8 mouse cellular contexts compared by ENCODE assay signal in genomic region chr17:5439831-5440158, GRCm38 (mm10). TPM values are rescaled to one million over a fixed set of nuclear protein-coding genes. Genes with fewer than 3 reads are reported as not detected.
A peak's percentile ranks its signal among the peaks of the same experiment; 100 is the strongest.
DNase-seq lines count a peak whose midpoint lies in the region; ATAC-seq and TF ChIP-seq lines count a peak whose summit lies in the region.

No protein-coding gene starts in this region.

- DNase-seq in layer of hippocampus, adult 2 months (ENCODE audit: low spot score in 2 of 2) = no peak
- no peak for DNase-seq in layer of hippocampus, adult 9-11 months
- DNase-seq in embryonic facial prominence, embryonic 11.5 days (ENCODE audit: low spot score) = no peak
- no peak for DNase-seq in right cerebral cortex, postnatal 14 days
- DNase-seq in lung, postnatal 25 days (ENCODE audit: low spot score) = no peak

- 3% methylated on average over 8 of the region's 8 CpGs for WGBS in embryonic facial prominence, embryonic 11.5 days
- WGBS in intestine, embryonic 15.5 days = 0% methylated on average over 8 of the region's 8 CpGs
- 1% methylated on average over 8 of the region's 8 CpGs for WGBS in neural tube, embryonic 12.5 days

- H3K27me3 ChIP-seq in embryonic facial prominence, embryonic 11.5 days (ENCODE audit: control insufficient read depth, insufficient read depth, low read length) = no peaks in the 10 kb centered on the region
- no peaks in the 10 kb centered on the region for H3K27me3 ChIP-seq in intestine, embryonic 15.5 days (replicated peaks)
- H3K27me3 ChIP-seq in neural tube, embryonic 12.5 days (replicated peaks) = no peaks in the 10 kb centered on the region

- no peaks in the 10 kb centered on the region for H3K4me1 ChIP-seq in embryonic facial prominence, embryonic 11.5 days (ENCODE audit: control insufficient read depth, insufficient read depth, low read length)
- peaks cover 4% of the 10 kb centered on the region for H3K4me1 ChIP-seq in intestine, embryonic 15.5 days (replicated peaks)
- H3K4me1 ChIP-seq in neural tube, embryonic 12.5 days = peaks cover 12% of the 10 kb centered on the region; the same call in 1 of the 2 replicates

- 0 out of 2 replicates have a peak, but pooled peaks have one; percentile 15 for ATAC-seq in embryonic facial prominence, embryonic 11.5 days (replicated peaks; ENCODE audit: insufficient number of reproducible peaks, low FRiP score, low TSS enrichment, low read depth)
- peak; percentile 67 for ATAC-seq in intestine, embryonic 15.5 days
- no peak for ATAC-seq in neural tube, embryonic 12.5 days (ENCODE audit: low FRiP score, low read depth)
- ATAC-seq in monocyte, adult 5-6 weeks (replicated peaks; ENCODE audit: insufficient number of reproducible peaks, low FRiP score, low TSS enrichment, poor library complexity, severe bottlenecking) = no peak

- peak overlapping the region; percentile 69 for H3K4me2 ChIP-seq in embryonic facial prominence, embryonic 11.5 days (ENCODE audit: low read depth, low read length)
- peak overlapping the region; percentile 79 for H3K4me2 ChIP-seq in intestine, embryonic 15.5 days (replicated peaks)
- H3K4me2 ChIP-seq in neural tube, embryonic 12.5 days (replicated peaks) = peak overlapping the region; percentile 74

- H3K27ac ChIP-seq in layer of hippocampus, adult 2 months = peak overlapping the region; percentile 97
- H3K27ac ChIP-seq in embryonic facial prominence, embryonic 11.5 days (replicated peaks; ENCODE audit: low read depth, low read length) = no peak overlapping the region
- H3K27ac ChIP-seq in intestine, embryonic 15.5 days = peak overlapping the region; percentile 85; the same call in 1 of the 2 replicates
- no peak overlapping the region for H3K27ac ChIP-seq in neural tube, embryonic 12.5 days

- no peaks in the 10 kb centered on the region for H3K36me3 ChIP-seq in embryonic facial prominence, embryonic 11.5 days (replicated peaks; ENCODE audit: control insufficient read depth, insufficient read depth, low read depth, low read length)
- no peaks in the 10 kb centered on the region for H3K36me3 ChIP-seq in intestine, embryonic 15.5 days
- 0 out of 2 replicates have a peak, but pooled peaks cover 3% of the 10 kb centered on the region for H3K36me3 ChIP-seq in neural tube, embryonic 12.5 days

- H3K4me3 ChIP-seq in layer of hippocampus, adult 2 months = peak overlapping the region; percentile 88
- H3K4me3 ChIP-seq in embryonic facial prominence, embryonic 11.5 days (ENCODE audit: low read depth, low read length) = peak overlapping the region; percentile 54
- peak overlapping the region; percentile 66 for H3K4me3 ChIP-seq in intestine, embryonic 15.5 days (replicated peaks)
- H3K4me3 ChIP-seq in neural tube, embryonic 12.5 days = peak overlapping the region; percentile 66

- H3K9ac ChIP-seq in embryonic facial prominence, embryonic 11.5 days (replicated peaks; ENCODE audit: low read length) = peak overlapping the region; percentile 87
- peak overlapping the region; percentile 79 for H3K9ac ChIP-seq in intestine, embryonic 15.5 days
- peak overlapping the region; percentile 82 for H3K9ac ChIP-seq in neural tube, embryonic 12.5 days

- no peak for TF ChIP-seq CTCF in layer of hippocampus, adult 2 months (conservative IDR thresholded peaks at IDR 0.05)

- no peaks in the 10 kb centered on the region for H3K9me3 ChIP-seq in embryonic facial prominence, embryonic 11.5 days (replicated peaks; ENCODE audit: control insufficient read depth, low read length)
- no peaks in the 10 kb centered on the region for H3K9me3 ChIP-seq in intestine, embryonic 15.5 days
- H3K9me3 ChIP-seq in neural tube, embryonic 12.5 days = no peaks in the 10 kb centered on the region

RNA-seq across cellular contexts. Expression of gene Tmem242, which starts 0.3 kb away (rescaled TPM):
- 10 to 100 TPM; 75.2 to 77.0 TPM for total RNA-seq in layer of hippocampus, adult 2 months (2021)
- 155 and 160 TPM in 2 replicates for polyA plus RNA-seq in embryonic facial prominence, embryonic 11.5 days (2014; fragmentation: Nextera tagmentation; extraction: Ambion mirVana)
- 114 and 124 TPM in 2 replicates for polyA plus RNA-seq in intestine, embryonic 15.5 days (2015; fragmentation: Nextera tagmentation; extraction: Ambion mirVana)
- polyA plus RNA-seq in neural tube, embryonic 12.5 days (2016; fragmentation: Nextera tagmentation; extraction: Ambion mirVana) = 106 and 123 TPM in 2 replicates
- 28.4 to 31.1 TPM (median 29.9 TPM) in 3 replicates for total RNA-seq in monocyte, adult 5-6 weeks (2017)

RNA-seq across cellular contexts. Expression of gene Ldhal6b, which starts 21.2 kb away (rescaled TPM):
- total RNA-seq in layer of hippocampus, adult 2 months (2021) = 1 to 10 TPM in 1 of 2 experiments, under 1 TPM in 1; 0.81 to 1.3 TPM
- polyA plus RNA-seq in embryonic facial prominence, embryonic 11.5 days (2014; fragmentation: Nextera tagmentation; extraction: Ambion mirVana) = not detected in 2 replicates
- polyA plus RNA-seq in intestine, embryonic 15.5 days (2015; fragmentation: Nextera tagmentation; extraction: Ambion mirVana) = not detected in 2 replicates
- polyA plus RNA-seq in neural tube, embryonic 12.5 days (2016; fragmentation: Nextera tagmentation; extraction: Ambion mirVana) = not detected in 2 replicates
- 0.49 to 0.57 TPM in 2 of 3 replicates, not detected in the other for total RNA-seq in monocyte, adult 5-6 weeks (2017)

RNA-seq across cellular contexts. Expression of gene Zdhhc14, which starts 52.6 kb away (rescaled TPM):
- total RNA-seq in layer of hippocampus, adult 2 months (2021) = 10 to 100 TPM; 40.6 to 48.6 TPM
- polyA plus RNA-seq in embryonic facial prominence, embryonic 11.5 days (2014; fragmentation: Nextera tagmentation; extraction: Ambion mirVana) = 2.0 TPM in 2 replicates
- 2.3 and 2.5 TPM in 2 replicates for polyA plus RNA-seq in intestine, embryonic 15.5 days (2015; fragmentation: Nextera tagmentation; extraction: Ambion mirVana)
- 7.0 and 7.2 TPM in 2 replicates for polyA plus RNA-seq in neural tube, embryonic 12.5 days (2016; fragmentation: Nextera tagmentation; extraction: Ambion mirVana)
- 0.57 to 1.3 TPM (median 1.3 TPM) in 3 replicates for total RNA-seq in monocyte, adult 5-6 weeks (2017)

Comparison
In these comparisons a context has a peak if more than half of its experiments do, and no peak if none do; other contexts are left out.
1. H3K27ac ChIP-seq: peak in layer of hippocampus, adult 2 months (single experiment) and intestine, embryonic 15.5 days (single experiment); none in embryonic facial prominence, embryonic 11.5 days (single experiment) and neural tube, embryonic 12.5 days (single experiment).
2. ATAC-seq: peak in embryonic facial prominence, embryonic 11.5 days (single experiment) and intestine, embryonic 15.5 days (single experiment); none in neural tube, embryonic 12.5 days (single experiment) and monocyte, adult 5-6 weeks (single experiment).
3. Peak in every context shown above with its lines, with median percentiles within 50 percentile points of each other: H3K4me3 ChIP-seq, H3K4me2 ChIP-seq and H3K9ac ChIP-seq.